Mouse (Mus musculus) E14TG2a.4 (cell line): ENCODE results near the gene Gm20388.

Experiments
- CTCF ChIP-seq: conservative IDR thresholded peaks from 2 replicates; pipeline ENCODE4 v1.5.1; 2014; ENCODE audit warnings: low read length
- POU5F1 ChIP-seq: IDR thresholded peaks from 2 replicates; pipeline ENCODE4 v1.6.1; 2014; ENCODE audit warnings: low read length, borderline replicate concordance

DNA sequence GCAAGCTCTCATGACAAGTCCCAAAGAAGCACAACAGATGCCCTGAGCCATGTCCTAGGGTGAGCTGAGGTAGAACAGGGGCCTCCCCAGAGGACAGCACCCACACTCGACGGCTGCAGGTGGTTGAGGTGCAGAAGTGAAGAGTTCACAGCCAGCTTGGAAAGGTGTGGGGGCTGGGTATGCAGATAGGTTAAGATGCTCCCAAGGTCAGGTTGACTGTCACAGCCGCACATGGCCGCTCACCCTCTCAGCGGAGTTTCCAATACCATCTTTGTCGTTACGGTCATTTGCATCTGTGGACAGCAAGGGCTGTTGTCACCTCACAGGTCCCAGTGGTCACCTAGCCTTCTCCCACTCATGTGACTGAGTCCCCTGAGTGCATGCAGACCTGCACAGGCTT lies 480.0 kb downstream of the Gm20388 start:
- TF ChIP-seq CTCF (no peak), POU5F1 (no peak)
